Mouse (Mus musculus): ENCODE data around the gene Pigv. TPM values are rescaled to one million over a fixed set of nuclear protein-coding genes. Genes with fewer than 3 reads are reported as not detected.
A peak's percentile ranks its signal among the peaks of the same experiment; 100 is the strongest.

Gene Pigv
- polyA plus RNA-seq, 1 experiment: 7.3 TPM

- H3ac ChIP-seq (ENCODE audit: control insufficient read depth, insufficient read length, low read depth): no peak overlapping the region
- H3K36me3 ChIP-seq (ENCODE audit: control insufficient read depth, insufficient read depth): peaks cover 39% of the 10 kb centered on the region
- no peaks in the 10 kb centered on the region for H3K79me3 ChIP-seq (ENCODE audit: low read depth)
- no peaks in the 10 kb centered on the region for H3K27me3 ChIP-seq (ENCODE audit: control insufficient read depth, insufficient read depth, insufficient read length)
- H3K79me2 ChIP-seq (ENCODE audit: control insufficient read depth, insufficient read depth): no peaks in the 10 kb centered on the region
- no peak overlapping the region for H3K4me3 ChIP-seq (ENCODE audit: insufficient read depth, poor library complexity, severe bottlenecking)
- TF ChIP-seq USF1 (IDR thresholded peaks at IDR 0.05; ENCODE audit: low read depth): no peak
- no peak for TF ChIP-seq CEBPB (IDR thresholded peaks at IDR 0.05; ENCODE audit: low read depth)
- no peak for TF ChIP-seq CTCF (IDR thresholded peaks at IDR 0.05; ENCODE audit: control insufficient read depth, insufficient read depth, insufficient read length)
- TF ChIP-seq FOSL1 (IDR thresholded peaks at IDR 0.05; ENCODE audit: insufficient read depth, low read length, poor library complexity, severe bottlenecking): no peak
- TF ChIP-seq MYOG (IDR thresholded peaks at IDR 0.05; ENCODE audit: control insufficient read depth, extremely low read depth, insufficient read length): no peak
- TF ChIP-seq MYOD1 (IDR thresholded peaks at IDR 0.05; ENCODE audit: control insufficient read depth, insufficient read length, low read depth): no peak
- no peak for TF ChIP-seq MAX (IDR thresholded peaks at IDR 0.05)
Measured at GRCm38 (mm10) chr4:133677266-133677665, 4.8 kb upstream of the Pigv start.

- H3K79me2 ChIP-seq (ENCODE audit: control insufficient read depth, insufficient read depth): no peaks in the 10 kb centered on the region
- no peak for TF ChIP-seq USF1 (IDR thresholded peaks at IDR 0.05; ENCODE audit: low read depth)
- no peak for TF ChIP-seq MYOD1 (IDR thresholded peaks at IDR 0.05; ENCODE audit: control insufficient read depth, insufficient read length, low read depth)
- H3K27me3 ChIP-seq (ENCODE audit: control insufficient read depth, insufficient read depth, insufficient read length): no peaks in the 10 kb centered on the region
Measured at GRCm38 (mm10) chr4:133676189-133676588, 3.7 kb upstream of the Pigv start.

GRCm38 (mm10) chr4:133675594-133676016, 3.2 kb upstream of the Pigv start:
- Histone ChIP-seq H3K79me2 (ENCODE audit: control insufficient read depth, insufficient read depth) (no peaks in the 10 kb centered on the region), H3K4me3 (ENCODE audit: insufficient read depth, poor library complexity, severe bottlenecking) (no peak overlapping the region), H3ac (ENCODE audit: control insufficient read depth, insufficient read length, low read depth) (no peak overlapping the region), H3K36me3 (ENCODE audit: control insufficient read depth, insufficient read depth) (peaks cover 23% of the 10 kb centered on the region), H3K79me3 (ENCODE audit: low read depth) (no peaks in the 10 kb centered on the region), H3K27me3 (ENCODE audit: control insufficient read depth, insufficient read depth, insufficient read length) (no peaks in the 10 kb centered on the region)
- TF ChIP-seq MYOG (IDR thresholded peaks at IDR 0.05; ENCODE audit: control insufficient read depth, extremely low read depth, insufficient read length) (no peak), CTCF (IDR thresholded peaks at IDR 0.05; ENCODE audit: control insufficient read depth, insufficient read depth, insufficient read length) (no peak), USF1 (IDR thresholded peaks at IDR 0.05; ENCODE audit: low read depth) (no peak), MYOD1 (IDR thresholded peaks at IDR 0.05; ENCODE audit: control insufficient read depth, insufficient read length, low read depth) (no peak), FOSL1 (IDR thresholded peaks at IDR 0.05; ENCODE audit: insufficient read depth, low read length, poor library complexity, severe bottlenecking) (no peak), CEBPB (IDR thresholded peaks at IDR 0.05; ENCODE audit: low read depth) (no peak), MAX (IDR thresholded peaks at IDR 0.05) (no peak)

More at GRCm38 (mm10) chr4:133676189-133676588, 3.7 kb upstream of the Pigv start:
- peaks cover 29% of the 10 kb centered on the region for H3K36me3 ChIP-seq (ENCODE audit: control insufficient read depth, insufficient read depth)
- no peak overlapping the region for H3K4me3 ChIP-seq (ENCODE audit: insufficient read depth, poor library complexity, severe bottlenecking)
- no peaks in the 10 kb centered on the region for H3K79me3 ChIP-seq (ENCODE audit: low read depth)
- H3ac ChIP-seq (ENCODE audit: control insufficient read depth, insufficient read length, low read depth): no peak overlapping the region

- H3ac ChIP-seq (ENCODE audit: control insufficient read depth, insufficient read length, low read depth): no peak overlapping the region
- H3K79me3 ChIP-seq (ENCODE audit: low read depth): no peaks in the 10 kb centered on the region
- peaks cover 11% of the 10 kb centered on the region for H3K36me3 ChIP-seq (ENCODE audit: control insufficient read depth, insufficient read depth)
- no peaks in the 10 kb centered on the region for H3K79me2 ChIP-seq (ENCODE audit: control insufficient read depth, insufficient read depth)
- no peak for TF ChIP-seq CTCF (IDR thresholded peaks at IDR 0.05; ENCODE audit: control insufficient read depth, insufficient read depth, insufficient read length)
- no peak overlapping the region for H3K4me3 ChIP-seq (ENCODE audit: insufficient read depth, poor library complexity, severe bottlenecking)
- no peaks in the 10 kb centered on the region for H3K27me3 ChIP-seq (ENCODE audit: control insufficient read depth, insufficient read depth, insufficient read length)
Measured at GRCm38 (mm10) chr4:133674331-133674695, 1.9 kb upstream of the Pigv start.

- TF ChIP-seq MYOG (IDR thresholded peaks at IDR 0.05; ENCODE audit: control insufficient read depth, extremely low read depth, insufficient read length): no peak
- no peak for TF ChIP-seq CEBPB (IDR thresholded peaks at IDR 0.05; ENCODE audit: low read depth)
- TF ChIP-seq MAX (IDR thresholded peaks at IDR 0.05): no peak
- no peak for TF ChIP-seq FOSL1 (IDR thresholded peaks at IDR 0.05; ENCODE audit: insufficient read depth, low read length, poor library complexity, severe bottlenecking)
- TF ChIP-seq USF1 (IDR thresholded peaks at IDR 0.05; ENCODE audit: low read depth): no peak
- no peak for TF ChIP-seq MYOD1 (IDR thresholded peaks at IDR 0.05; ENCODE audit: control insufficient read depth, insufficient read length, low read depth)
- no peak for TF ChIP-seq CTCF (IDR thresholded peaks at IDR 0.05; ENCODE audit: control insufficient read depth, insufficient read depth, insufficient read length)
- Histone ChIP-seq H3K27me3 (ENCODE audit: control insufficient read depth, insufficient read depth, insufficient read length) (no peaks in the 10 kb centered on the region), H3ac (ENCODE audit: control insufficient read depth, insufficient read length, low read depth) (no peak overlapping the region), H3K4me3 (ENCODE audit: insufficient read depth, poor library complexity, severe bottlenecking) (no peak overlapping the region), H3K79me2 (ENCODE audit: control insufficient read depth, insufficient read depth) (no peaks in the 10 kb centered on the region), H3K79me3 (ENCODE audit: low read depth) (no peaks in the 10 kb centered on the region), H3K36me3 (ENCODE audit: control insufficient read depth, insufficient read depth) (peaks cover 6% of the 10 kb centered on the region)
Measured at GRCm38 (mm10) chr4:133673666-133674330, 1.4 kb upstream of the Pigv start.

- H3K27me3 ChIP-seq (ENCODE audit: control insufficient read depth, insufficient read depth, insufficient read length): no peaks in the 10 kb centered on the region
- peak overlapping the region; percentile 75 for H3K4me3 ChIP-seq (ENCODE audit: insufficient read depth, poor library complexity, severe bottlenecking)
- H3K79me3 ChIP-seq (ENCODE audit: low read depth): no peaks in the 10 kb centered on the region
- H3K79me2 ChIP-seq (ENCODE audit: control insufficient read depth, insufficient read depth): no peaks in the 10 kb centered on the region
- H3ac ChIP-seq (ENCODE audit: control insufficient read depth, insufficient read length, low read depth): peak overlapping the region; percentile 78
- H3K36me3 ChIP-seq (ENCODE audit: control insufficient read depth, insufficient read depth): no peaks in the 10 kb centered on the region
- TF ChIP-seq CTCF (IDR thresholded peaks at IDR 0.05; ENCODE audit: control insufficient read depth, insufficient read depth, insufficient read length) (no peak), MAX (IDR thresholded peaks at IDR 0.05) (peak; percentile 35)
Measured at GRCm38 (mm10) chr4:133672845-133673647, 599 bp upstream of the Pigv start.

Data from C2C12 (cell line).